Mouse (Mus musculus) gonadal fat pad, adult 2 months (tissue): ENCODE results near the gene Slc33a1. TPM values are rescaled to one million over a fixed set of nuclear protein-coding genes. Genes with fewer than 3 reads are reported as not detected.

ENCODE experiments used
- DNase-seq: peaks from one replicate; pipeline ENCODE4 v3.0.0-alpha.2; 2012; ENCODE audit warnings: low read depth
- polyA plus RNA-seq: library from polyadenylated mRNA; depleted of rRNA; stranded (reverse); fragments of >200 nt; gene quantifications from 2 replicates; pipeline ENCODE4 v1.2.3, GENCODE M21; 2012; rRNA removed

The Slc33a1 gene
- 29.1 and 36.3 TPM in 2 replicates for polyA plus RNA-seq

GRCm38 (mm10) chr3:63964100-63964921, at the start of gene Slc33a1:
Gene Slc33a1, minus strand, starts transcription at chr3:63964768.
- DNase-seq = peak; percentile 99

GRCm38 (mm10) chr3:63988722-63989440, 24.3 kb upstream of the Slc33a1 start:
- DNase-seq = no peak

DNA sequence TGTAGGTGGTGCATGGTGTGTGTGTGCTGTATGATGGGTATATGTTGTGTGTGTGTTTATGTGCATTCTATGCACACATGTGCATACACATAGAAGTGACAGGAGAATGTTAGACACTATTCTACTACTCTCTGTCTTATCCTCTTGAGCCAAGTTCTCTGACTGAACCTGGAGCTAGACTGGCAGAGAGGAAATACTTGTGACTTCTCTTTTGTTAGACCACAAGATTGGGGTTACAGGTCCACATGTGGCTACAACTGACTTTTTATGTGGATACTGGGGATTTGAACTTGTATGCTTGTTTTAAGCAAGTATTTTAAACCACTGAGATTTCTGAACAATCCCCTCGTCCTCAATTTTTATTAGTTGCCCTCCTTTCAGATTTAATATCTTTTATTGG, 22.1 kb upstream of the Slc33a1 start:
- DNase-seq = no peak

- DNase-seq = no peak
Observed at GRCm38 (mm10) chr3:63977895-63978294, 13.3 kb upstream of the Slc33a1 start.

DNA sequence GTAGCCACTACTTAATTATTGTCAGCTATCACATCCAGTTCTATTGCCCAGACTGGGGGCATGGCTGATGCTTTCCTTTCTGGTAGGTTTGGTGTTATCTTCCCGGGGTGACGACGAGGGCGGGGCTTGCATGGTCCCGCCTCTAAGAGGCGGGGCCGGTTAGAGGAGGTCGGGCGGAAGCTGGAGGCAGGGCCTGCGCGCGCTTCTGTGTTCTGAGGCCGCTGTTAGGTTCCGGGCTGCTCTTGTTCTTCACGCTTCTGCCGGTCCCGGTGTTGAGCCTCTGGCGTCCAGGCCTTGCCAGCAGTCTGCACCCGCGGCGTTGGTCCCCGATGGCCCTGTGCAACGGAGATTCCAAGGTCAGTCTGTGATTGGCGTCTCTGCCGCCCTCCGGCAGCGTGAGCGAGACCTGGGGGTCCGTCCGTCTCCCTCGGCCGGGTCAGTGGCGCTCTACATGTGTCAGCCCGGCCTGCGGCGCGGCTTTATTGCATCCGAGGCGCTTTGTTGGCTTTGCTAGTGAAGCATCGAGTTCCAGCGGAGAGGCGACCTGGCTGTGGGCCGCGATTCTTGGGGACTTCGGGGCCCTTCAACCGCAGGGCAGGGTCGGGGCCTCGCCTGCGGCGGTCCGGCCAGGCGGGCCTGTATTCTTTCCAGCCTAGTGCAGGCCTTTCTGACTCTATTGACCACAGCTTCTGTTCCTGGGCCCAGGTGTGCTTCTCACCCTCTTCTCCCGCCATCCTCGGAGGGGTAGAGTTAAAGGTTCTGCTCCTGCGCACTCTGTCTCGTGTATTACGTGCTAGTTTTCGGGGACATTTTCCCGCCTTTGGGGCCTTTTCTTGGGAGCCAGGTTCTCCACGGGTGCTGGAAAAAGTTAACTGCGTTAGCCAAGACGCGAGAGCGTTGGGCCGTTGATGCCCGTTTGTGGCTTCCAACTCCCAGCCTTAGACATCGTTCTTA, 11.7 kb upstream of the Slc33a1 start, which contains the start of gene Gmps:
Gene Gmps (plus strand): TSS at position 152 of the 954 bp plus-strand sequence.
- no peak for DNase-seq

GRCm38 (mm10) chr3:63965929-63966328, 1.4 kb upstream of the Slc33a1 start:
- DNase-seq = no peak

GRCm38 (mm10) chr3:63964922-63965249, 318 bp upstream of the Slc33a1 start:
- DNase-seq = no peak

DNA sequence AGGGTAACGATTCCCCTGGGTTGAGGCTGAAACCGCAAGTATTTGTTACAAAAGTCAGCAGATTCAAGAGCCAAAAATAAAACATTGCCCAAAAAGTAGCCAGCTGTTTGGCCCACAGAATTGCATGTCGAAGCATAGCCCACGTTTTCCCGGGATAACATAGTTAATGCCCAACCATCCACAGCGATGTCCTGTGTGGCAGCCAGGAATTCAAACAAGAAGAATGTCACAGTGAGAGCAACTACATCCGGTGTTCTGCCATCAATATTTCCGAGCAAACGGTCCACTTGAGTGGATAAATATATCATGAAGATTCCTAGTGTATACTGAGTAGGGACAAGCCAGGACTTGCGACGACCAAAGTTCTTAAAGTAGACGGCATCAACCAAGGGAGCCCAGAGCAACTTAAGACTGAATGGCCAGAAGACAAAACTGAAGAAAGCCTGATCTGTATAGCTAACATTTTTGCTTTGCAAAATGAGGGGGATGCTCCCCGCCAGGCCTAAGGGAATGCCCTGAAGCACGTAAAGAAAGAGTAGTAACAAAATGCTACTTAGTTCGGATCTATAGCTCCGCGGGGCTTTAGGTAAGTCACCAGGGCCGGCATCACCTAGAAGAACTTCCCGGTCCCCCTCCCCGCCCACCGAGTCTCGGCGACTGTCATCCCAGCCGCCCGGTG, 1.0 kb downstream of the Slc33a1 start:
- no peak for DNase-seq

DNA sequence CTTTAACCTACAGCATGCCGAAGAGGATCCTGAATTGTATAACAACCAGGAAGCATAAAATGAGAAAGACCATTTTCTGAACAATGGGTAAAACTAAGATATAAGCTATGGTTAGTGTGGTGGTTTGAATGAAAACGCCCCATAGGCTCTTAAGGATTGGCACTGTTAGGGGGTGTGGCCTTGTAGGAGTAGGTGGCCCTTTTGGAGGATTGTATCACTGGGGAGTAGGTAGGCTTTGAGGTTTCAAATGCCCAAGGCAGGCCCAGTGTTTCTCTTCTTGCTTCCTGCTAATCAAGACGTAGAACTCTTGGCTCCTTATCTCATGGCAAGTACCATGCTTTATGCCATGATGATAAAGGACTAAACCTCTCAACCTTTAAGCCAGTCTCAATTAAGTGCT, 14.7 kb downstream of the Slc33a1 start:
- DNase-seq = no peak

DNA sequence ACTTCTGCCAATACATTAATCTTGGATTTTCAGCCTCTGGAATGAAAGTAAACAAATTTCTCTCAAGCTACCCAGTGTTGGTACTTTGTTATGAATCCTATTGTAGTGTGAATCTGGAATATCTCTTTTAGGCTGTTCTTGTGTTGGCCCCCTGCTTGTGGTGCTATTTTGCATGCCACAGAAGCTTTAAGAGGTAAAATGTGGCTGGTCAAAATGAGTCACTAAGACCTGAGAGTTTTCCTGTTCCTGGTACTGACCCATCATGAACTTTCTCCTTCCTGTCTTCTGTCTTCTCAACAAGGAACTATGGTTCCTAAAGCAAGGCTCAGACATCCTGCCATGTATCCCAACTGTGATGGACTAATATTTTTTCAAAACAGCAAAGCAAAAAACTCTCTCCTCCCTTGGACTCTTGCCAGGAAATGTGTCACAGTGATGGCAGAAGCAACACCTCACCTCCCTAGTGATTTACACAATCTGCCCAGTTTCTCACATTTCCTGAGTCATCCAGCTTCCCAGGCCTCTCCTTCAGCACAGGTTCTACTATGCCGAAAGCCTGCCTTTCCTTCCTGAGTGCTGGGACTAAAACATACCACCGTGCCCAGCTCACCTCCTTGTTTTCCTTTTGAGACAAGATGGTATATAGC, 23.2 kb downstream of the Slc33a1 start:
- DNase-seq = no peak

- no peak for DNase-seq
Observed at GRCm38 (mm10) chr3:63938928-63939327, 25.6 kb downstream of the Slc33a1 start.

DNA sequence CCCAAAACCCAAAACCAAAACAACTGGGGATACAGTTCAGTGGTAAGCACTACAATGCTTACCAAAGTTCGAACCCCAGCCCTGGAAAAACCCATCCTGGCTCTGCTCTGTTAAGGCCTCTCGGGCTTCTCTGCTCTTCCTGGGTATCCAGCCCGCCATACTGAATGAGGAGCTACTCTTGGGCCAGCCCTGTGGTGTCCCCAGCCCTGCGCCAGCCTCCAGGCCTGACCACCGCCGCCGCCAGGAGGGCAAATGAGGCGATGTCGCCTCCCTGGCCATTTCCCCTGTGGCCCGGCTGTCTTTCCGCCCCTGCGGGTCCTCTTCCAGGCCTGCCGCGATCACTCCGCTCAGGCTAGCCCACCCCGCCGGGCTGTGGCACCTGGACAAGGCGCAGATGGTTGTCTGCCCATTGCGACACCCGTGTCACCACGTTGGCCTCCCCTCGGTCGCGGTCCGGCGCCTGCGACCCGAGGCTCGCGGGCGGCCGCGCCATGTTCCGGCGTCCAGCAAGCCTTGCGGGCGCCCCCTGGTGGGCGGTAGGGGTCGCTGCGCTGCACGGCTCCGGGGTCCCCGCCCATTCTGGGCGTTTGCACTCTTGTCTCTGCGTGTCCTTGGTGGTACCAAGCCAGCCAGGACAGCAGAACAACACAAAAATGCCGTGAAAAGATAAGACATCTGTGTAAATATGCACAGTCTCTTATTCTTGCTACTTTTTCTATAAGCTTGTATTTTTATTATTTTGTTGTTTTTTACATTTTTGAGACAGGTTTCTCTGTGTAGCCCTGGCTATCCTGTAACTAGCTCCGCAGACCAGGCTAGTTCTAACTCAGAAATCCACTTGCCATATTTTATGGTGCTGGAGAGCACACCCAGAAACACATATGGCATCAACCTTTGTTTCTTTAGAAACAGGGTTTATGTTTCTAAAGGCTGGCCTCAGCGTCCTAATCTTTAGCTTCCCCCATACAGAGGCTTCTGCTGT, 35.4 kb downstream of the Slc33a1 start, which contains the start of gene E130311K13Rik:
Gene E130311K13Rik (minus strand): TSS at position 595 of the 982 bp plus-strand sequence.
- DNase-seq = peak; percentile 23

GRCm38 (mm10) chr3:63919634-63920033, 44.9 kb downstream of the Slc33a1 start:
- no peak for DNase-seq

GRCm38 (mm10) chr3:63910301-63910700, 54.3 kb downstream of the Slc33a1 start:
- DNase-seq = no peak

DNA sequence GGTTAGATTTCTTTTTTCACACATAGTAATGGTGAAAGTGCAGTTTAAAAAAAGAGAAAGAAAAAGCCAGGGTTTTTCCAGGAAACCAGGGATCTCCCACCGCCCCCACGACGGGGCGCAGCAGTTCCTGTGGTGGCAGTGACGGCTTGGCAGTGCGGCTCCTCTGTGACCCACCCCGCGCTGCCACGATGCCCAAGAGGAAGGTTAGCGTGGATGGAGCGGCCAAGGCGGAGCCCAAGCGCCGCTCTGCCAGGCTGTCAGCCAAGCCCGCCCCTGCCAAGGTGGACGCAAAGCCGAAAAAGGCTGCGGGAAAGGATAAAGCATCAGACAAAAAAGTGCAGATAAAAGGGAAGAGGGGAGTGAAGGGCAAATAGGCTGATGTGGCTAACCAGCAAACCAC, 59.3 kb downstream of the Slc33a1 start:
- DNase-seq = no peak

- DNase-seq = no peak
Observed at GRCm38 (mm10) chr3:63904157-63904556, 60.4 kb downstream of the Slc33a1 start.

- DNase-seq = no peak
Observed at GRCm38 (mm10) chr3:63900021-63900571, 64.5 kb downstream of the Slc33a1 start.

DNA sequence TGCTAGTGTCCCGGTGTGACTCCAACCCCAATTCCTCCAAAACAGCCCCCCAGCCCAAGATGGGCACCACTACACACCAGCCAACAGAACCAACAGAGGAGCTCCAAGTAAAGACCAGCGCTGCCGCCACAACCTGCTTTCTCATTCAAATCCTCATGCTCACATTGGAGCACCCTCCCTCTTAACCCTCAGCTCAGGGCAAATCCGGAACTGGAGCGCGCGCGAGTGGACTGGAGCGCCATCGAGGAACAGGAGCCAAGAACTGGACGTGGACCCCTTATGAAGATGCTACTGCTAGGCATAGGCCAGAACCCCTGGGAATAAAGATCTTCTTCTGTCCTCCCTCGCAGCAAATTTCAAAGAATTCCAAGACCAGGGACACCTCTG, 65.3 kb downstream of the Slc33a1 start, which contains the start of gene Plch1:
Gene Plch1 (minus strand): TSS at position 164 of the 387 bp plus-strand sequence.
- no peak for DNase-seq
